Mouse (Mus musculus): ENCODE results near the gene Lhpp.
"Not testable (repeated sequence)": the region's sequence is repeated elsewhere in the genome, so short reads cannot be mapped to it uniquely, and the experiment has no call there.

Gene Lhpp

DNA sequence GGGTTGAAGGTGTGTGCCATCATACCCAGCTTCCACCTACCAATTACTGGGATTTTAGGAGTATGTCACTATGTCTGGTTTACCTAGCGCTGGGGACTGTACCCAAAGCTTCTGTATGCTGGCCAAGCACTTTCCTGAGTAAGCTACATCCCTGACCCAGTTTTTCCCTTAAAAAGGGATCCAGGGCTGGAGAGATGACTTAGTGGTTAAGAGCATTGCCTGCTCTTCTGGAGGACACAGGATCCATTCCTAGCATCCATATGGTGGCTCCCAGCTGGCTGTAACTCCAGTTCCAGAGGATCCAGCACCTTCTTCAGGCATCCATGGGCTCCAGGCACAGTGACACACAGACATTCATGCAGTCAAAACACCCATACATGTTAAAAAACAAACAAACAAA is 36.1 kb downstream of the Lhpp start:
- no peak for DNase-seq (ENCODE audit: inconsistent ontology term)

DNA sequence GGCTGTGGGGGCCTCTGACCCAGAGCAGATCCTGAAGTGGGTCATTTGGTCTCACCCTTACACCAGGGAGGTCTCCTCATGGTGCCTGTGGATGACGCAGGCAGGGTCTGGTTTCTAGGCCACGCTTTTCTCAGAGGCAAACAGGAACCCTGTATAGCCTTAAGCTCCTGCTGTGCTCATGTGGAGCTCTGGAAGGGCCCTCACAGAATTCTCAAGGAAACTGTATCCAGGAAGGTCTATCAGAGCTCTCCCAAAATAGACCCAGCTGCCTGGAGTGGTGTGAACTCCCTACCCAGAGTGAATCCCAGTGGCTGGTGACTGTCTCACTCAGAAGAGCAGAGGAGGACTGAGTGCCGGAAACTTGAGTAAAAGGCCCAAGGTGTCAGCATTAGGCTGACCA is 44.0 kb downstream of the Lhpp start:
- no peak for DNase-seq (ENCODE audit: inconsistent ontology term)

DNA sequence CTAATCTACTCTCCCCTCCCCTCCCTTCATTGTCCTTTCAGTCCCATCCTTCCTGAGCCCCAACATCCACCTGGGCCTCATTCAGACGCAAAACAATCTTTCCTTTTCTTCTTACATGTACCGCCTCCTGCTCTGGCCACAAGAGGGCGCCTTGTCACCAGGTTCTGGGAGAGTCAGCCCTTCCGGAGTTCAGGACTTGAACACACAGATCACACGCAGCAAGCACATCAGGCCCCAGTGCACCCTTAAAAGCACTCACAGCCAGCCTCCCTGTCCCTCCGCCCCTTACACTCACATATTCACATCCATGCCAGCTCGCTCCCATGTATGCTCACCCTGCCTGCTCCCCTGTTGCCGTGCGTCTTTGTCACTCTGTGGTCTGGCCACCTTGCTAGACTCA is 45.6 kb downstream of the Lhpp start:
- DNase-seq (ENCODE audit: inconsistent ontology term) = peak; percentile 75

DNA sequence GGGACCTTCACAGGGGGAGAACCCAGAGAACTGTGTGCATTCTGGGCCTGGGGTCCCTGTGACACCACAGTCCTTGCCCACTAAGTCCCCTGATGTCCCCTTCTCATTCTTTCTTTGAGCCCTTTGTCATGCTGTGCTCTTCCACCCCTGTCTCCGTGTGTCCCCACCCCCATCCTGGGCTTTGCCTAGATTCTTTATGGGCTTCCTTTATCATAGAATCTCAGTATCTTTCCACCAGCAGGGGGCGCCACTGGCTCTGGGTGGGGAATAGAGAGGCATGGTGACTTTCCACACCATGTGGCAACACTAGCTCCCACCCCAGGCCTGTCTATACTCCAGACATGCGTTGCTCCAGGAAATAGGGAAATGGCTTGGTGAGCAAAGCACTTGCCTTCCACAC is 46.1 kb downstream of the Lhpp start:
- DNase-seq (ENCODE audit: inconsistent ontology term) = peak; percentile 84

DNA sequence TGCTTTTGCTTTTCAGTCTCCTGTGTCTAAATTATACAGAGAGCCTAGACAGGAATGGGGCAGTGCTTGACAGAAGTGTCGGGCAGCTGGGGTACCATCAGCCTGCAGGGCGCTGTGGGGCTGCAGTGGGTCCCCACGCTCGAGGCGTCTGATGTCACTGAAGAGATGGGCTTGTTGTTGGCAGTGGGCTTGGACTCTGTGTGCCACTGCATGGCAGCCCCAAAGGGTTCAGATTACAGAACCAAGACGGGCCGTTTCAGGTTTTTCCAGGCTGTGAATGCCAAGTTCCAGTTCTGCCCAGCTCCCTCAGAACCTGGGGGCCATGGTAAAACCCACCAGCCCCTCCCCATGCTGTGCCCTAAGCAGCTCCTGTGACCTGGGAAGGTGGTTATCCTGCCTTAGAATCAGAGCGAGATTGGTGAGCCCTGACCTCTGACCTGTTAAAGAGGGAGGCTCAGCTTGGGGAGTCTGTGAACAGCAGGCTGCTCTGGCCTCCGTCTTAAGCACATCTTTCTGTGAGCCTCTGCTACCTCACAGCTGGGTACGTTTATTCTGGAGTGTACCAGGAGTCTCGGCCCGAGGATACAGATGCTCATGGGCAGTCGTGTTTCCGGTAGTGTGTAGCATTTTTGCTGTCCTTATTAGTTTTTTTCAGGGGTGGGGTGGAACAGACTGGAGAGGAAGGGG is 47.1 kb downstream of the Lhpp start:
- DNase-seq (ENCODE audit: inconsistent ontology term) = no peak

DNA sequence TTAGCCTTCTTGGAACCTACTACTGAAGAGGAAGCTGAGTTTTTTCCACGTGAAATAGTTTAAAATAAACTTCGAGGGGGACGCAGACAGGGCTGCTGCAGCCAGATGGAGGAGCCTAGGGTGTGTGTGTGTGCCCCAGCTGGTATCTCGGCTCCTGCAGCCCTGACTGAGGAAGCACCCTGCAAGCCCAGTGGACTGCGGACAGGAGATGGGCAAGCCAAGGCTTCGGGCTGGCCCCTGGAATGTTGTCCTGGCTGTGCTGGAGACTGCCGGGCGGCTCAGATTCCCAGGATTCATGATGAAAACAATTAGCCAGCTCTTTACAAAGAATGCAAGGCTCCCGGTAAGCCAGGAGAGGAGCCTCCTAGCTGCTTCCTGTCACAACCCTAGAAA is 47.6 kb downstream of the Lhpp start:
- peak; percentile 84 for DNase-seq (ENCODE audit: inconsistent ontology term)

DNA sequence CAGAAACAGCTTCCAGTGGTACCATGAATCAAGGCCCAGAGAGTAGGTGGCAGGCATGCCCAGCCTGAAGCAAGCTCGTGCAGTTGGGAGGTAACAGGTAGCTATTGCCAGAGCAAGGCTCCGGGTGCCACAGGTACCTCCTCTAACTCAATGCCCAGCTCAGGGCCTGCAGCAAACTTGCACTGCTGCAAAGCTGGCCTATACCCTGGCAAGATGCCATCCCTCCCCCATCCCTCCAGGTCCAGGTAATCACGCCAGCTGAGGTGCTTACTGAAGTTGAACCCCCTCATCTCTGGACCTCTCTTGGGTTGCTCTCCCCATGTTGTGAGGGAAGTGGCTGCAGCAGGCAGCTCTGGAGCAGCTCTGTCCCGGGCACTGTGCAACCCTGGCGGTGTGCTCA is 48.2 kb downstream of the Lhpp start:
- DNase-seq (ENCODE audit: inconsistent ontology term) = no peak

DNA sequence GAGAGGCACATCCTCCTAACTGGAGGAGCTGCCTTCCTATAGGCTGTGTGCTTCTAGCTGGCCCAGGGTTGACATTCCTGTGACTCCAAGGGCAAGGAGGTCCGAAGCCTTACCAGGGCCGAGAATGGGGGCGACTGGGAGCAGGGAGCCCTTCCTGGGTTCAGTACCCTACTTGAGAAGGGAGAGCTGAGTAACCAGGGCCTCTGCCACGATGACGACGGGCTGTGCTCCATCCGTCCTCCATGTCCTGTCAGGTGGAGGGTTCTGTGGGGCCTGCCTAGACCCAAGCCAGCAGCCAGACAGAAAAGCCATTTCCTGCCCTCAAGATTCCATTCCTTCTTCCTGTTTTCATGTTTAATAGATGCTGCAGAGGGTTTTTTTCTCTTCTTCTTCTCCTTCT is 49.2 kb downstream of the Lhpp start:
- DNase-seq (ENCODE audit: inconsistent ontology term) = no peak

DNA sequence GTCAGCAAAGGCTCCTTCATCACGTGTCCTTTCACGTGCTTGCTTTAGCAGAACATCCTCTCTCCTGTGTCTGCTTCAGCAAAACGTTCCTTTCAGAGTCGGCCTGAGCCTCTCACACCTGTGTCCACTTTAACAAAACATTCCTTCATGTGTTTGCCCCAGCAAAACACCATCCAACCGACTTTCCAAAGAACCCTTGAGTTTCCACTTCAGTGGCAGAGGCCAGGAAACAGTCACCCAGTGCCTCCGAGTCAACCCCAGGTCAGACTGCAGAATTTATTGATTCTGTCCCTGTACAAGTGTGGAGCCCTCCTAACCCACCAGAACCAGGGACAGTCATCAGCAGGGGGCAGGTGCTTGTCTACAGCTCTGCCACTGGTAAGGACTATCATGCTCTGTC is 52.4 kb downstream of the Lhpp start:
- DNase-seq (ENCODE audit: inconsistent ontology term) = not testable (repeated sequence)

DNA sequence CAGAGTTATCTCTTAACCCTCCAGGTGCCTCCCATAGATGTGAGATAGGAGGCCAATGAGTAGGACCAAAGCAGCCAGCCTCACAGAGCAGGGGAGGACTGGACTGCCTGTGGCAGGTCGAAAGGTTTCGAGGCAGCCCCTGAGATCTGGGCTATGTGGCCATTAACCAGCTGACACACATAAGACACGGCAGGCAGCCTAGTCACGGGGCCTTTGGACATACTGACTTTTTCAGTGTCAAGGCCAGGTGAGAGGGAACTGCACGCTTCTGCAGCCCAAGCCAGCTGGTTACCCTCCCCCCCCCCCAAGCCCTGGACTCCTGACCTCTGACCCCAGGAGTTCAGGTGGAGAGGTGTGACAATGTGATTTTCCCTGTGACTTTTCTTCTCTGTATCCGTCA is 54.4 kb downstream of the Lhpp start:
- DNase-seq (ENCODE audit: inconsistent ontology term) = no peak

DNA sequence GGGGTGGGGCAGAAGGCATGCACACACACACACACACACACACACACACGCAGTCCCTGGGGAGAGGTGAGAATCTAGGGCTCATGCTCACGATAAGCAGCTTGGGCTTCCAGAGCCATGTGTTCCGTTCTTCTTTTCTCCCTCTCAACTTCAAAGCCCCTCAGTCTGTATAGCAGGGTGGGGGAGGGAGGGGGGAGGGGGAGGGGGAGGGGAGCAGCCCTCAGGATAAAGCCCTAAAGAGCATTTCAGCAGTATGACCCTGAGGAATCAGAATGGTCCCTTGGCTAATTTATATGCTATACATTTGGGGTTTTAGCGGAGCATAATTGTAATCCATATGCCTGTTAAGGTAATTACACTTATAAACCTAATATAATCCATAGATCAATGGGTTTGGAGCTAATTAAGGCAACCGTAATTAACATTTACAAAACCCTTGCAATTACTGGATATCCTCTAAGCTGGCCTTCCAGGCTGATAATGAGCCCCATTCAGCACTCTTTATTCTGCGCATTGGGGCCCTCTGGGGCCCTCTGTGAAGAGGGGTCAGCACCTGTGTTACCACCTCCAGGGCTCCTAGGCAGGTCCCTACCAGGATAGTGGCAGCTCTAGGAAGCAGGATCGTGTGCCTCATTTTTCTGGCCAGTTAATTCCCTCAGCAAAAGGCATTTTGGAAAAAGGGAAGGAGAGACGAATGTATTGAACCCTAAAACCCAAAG is 55.4 kb downstream of the Lhpp start:
- no peak for DNase-seq (ENCODE audit: inconsistent ontology term)

DNA sequence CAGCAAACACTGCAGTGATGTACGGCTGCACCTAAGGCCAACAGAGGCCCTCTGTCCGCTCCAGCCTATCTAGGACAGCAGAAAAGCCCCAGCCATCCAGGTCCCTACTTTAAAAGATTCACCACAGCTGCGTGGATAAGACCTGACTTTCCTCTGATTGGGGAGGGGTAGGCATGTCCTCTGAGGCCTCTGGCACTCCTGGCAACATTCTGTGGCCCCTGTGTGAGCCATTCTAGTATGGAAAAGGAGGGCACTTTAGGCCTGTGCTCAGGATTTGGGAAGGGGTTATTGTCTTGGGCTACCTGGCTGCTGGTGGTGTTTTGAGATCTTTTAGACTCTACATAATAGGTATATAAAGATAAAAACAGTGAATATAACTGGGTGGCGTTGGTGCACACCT is 56.1 kb downstream of the Lhpp start:
- no peak for DNase-seq (ENCODE audit: inconsistent ontology term)

DNA sequence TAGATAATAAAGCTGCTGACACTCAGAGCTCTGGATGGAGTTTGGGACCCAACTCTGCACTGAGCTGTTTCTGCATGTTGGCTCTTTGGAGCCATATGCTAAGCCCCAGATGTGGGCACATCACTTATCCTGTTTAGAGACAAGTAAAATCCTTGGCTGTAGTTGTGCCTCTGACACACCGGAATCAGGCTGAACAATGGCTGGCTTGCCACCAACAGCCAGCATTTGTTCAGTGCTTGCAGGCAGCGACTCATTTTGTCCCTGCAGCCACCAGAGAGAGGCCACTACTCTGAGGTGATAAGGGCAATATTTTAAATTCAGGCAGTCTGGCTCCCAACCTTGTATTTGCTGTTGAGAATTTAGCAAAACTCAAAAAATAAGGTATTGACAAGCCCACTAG is 58.2 kb downstream of the Lhpp start:
- no peak for DNase-seq (ENCODE audit: inconsistent ontology term)

DNA sequence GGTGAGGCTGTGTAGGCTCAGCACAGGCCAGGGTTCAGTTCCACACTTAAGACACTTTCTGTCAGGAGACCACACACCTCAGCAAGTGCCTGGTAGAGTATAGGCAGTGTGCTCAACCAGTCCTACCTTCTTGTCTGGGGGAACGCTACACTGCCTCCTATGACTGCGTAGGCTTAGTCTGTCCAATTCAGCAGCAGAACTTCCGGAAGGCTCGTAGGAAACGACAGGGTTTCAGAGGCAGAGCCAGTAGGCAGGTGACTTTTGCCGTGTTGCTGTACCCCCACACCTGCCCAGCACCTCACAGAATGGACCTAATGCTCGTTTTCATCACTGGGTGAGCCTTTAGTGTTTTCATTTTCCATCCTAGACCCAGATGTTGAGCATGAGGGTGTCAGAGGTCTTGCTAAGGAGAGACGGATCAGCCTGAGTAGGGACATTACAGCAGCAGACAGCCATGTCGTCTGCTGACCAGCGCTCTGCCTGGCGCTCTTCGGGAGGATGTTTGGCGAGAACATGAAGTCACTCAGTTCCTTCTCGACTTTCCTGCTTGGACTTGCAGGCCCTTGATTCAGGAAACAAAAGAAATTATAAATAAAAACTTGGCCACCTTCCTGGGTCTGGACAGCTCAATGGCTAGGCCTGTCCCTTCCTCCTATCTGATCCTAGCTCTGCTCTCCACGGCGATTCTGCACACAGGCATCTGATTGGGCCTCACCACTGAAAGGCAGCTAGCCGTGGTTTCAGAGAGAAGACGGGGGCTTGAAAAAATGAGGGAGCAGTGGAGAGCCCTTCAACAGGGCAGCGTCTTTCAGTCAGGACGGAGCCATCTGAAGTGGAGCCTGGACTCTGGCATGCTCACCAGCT is 59.8 kb downstream of the Lhpp start:
- no peak for DNase-seq (ENCODE audit: inconsistent ontology term)

DNA sequence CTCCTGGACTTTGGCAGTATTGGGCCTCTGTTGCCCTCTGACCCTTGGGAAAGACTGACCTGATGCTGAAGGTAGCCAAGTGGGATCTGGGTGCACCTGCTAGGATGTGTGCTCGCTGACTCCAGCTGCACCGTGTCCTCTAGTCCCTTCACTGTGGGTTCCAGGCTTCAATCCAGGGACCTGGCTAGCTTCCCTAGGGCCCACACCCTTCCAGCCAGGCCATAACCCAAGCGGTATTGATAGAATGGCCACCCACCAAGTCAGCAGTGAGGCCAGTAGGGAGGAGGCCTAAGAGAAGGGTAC is 60.4 kb downstream of the Lhpp start:
- DNase-seq (ENCODE audit: inconsistent ontology term) = no peak

DNA sequence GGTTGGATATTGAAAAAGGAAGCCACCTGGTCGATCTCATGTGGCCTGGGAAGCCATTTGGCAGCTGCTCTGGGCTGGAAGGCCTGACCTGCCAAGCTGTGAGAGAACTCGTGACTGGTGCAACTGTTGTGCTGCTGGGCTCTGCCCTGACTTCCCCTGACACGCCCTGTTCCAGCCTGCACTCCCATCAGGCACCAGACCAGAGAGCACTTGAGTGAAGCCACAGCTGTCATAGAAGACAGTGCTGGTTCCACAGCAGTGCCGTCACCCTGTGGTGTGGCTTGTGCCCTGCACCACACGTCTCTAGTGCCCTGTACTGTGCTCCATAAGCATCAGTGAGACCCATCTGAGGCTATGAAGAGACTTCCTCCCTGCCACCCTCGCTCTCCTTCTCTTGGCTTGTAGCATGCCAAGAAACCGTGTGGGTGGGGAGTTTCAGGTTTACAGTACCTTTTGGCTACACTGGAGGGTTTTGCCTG is 62.1 kb downstream of the Lhpp start:
- DNase-seq (ENCODE audit: inconsistent ontology term) = no peak

DNA sequence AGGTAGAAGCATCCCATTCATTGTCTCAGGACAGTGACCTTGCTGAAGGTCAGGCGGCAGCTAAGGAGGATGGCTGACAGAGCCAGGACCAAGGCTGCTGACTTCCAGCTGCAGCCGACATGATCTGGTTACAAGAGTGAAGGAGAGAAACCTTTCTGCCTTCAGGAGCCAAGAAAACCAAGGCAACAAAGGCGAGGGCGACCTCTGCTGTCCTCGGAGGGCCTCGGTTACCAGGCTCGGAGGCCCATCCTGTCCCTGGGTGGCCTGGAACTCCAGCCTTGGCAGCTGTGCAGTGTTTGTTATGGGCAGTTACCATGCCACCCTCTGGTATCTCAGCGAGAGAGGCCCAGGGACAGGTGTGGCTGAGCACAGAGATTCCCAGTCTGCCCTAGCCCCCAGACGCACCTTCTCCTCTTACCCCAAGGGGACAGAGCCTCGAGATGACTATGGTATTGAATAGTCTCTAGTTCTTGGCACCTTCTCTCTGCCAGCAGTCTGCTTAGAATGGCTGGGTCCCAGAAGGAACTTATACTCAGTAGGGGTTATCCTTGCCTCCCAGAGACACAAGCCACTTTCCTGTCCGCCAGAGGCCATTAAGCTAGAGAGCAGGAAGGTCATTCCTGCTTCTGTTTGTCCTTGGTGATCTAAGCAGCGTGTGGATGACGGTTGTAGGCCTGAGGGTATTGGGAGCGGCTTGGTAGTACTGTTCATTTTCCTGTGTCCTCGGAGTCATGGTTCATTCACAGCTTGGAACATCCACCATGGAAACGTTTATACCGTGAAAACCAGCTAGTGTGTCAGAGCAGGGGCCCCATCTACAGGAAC is 63.7 kb downstream of the Lhpp start:
- no peak for DNase-seq (ENCODE audit: inconsistent ontology term)

DNA sequence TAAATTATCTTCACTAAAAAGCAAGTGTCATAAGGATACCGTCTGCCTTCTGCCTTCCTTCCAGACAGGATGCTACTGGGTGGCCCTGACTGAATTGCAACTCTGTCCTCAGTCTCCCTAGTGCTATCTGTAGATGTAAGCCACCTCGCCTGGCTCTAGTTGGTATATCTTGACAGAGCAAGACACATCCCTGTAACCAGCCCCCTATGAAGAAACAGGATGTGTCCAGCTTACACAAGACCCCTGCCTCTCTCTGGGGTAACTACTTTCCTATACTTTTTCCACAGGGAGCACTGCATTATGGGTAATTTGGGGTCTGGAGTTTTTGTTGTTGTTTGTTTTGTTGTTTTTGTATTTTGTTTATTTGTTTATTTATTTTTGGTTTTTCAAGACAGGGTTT is 65.5 kb downstream of the Lhpp start:
- no peak for DNase-seq (ENCODE audit: inconsistent ontology term)

DNA sequence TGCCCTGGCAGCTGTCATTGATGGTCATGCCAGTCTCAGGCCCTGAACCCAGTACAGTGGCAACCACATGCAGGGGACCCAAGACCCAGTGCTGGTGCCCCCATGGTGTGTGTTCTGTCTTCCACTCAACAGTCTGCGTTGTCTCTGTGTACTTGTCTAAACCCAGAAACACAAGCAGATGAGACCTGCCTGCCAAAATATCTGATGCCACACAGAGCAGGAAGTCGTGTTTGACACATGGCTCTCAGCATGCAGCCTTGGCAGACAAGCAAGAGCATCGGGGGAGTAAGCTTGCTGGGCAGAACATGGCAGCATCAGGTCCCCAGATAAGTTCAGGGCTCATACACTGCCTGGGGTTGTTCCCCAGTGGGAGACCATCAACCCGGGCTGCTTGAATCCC is 68.7 kb downstream of the Lhpp start:
- DNase-seq (ENCODE audit: inconsistent ontology term) = no peak

DNA sequence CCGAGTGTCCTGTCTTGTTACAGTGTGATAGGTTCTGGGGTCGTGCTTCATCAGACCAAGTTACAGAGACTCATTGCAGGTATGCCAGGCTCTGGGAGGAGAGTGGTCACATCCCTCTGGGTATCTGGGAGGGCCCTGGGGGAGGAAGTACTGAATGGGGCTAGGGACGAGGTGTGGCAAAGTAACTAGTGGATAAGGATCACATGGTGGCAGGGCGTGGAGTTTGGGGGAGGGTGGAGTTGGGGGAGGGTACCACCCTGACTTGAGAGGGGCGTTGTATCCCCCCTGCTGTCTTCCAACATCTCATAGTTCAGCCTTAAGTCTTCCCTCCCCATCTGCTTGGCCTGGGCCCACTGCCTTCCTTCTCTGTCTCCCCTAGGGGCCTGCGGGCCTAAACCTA is 69.1 kb downstream of the Lhpp start:
- DNase-seq (ENCODE audit: inconsistent ontology term) = no peak

DNA sequence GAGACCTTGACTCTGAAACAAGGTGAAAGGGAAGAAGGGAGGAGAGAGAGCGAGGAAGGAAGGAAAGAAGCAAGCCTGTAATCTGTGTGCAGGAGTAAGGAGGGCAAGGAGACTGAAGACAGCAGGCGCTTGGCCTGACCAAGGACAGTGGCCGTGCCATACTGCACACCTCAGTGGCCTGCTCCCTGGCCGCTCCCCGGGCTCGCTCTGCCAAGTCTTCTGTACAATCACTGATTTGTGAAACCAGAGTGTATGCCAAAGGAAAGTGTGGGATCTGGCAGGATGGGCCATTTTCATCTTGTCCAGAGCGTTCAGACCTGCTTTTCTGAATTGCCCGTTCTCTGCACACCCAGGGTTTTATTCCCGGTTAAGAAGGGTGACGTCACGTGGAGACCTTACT is 70.9 kb downstream of the Lhpp start:
- peak; percentile 56 for DNase-seq (ENCODE audit: inconsistent ontology term)

DNA sequence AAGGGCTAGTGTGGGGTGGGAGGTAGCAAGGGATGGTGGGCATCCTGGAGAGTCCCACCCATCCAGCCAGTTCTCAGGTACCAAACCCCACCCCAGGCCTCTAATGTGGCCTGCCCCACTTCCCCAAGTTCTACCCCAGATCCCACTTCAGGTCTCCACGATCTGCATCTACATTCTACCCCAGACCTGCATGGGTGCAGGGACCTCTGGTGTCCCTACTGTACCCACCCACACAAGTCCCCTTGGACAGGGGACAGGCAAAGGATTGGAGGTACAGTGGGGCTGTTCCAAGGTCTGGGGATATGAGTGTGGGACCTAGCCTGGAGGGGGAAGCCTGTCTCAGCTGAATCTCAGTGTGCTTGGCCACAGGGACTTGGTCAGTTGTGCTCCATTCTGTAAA is 71.4 kb downstream of the Lhpp start:
- DNase-seq (ENCODE audit: inconsistent ontology term) = no peak
